Mouse (Mus musculus): ENCODE results near the gene Endog.

Gene Endog

GRCm38 (mm10) chr2:30212951-30213350 lies 41.7 kb downstream of the Endog start:
- no peaks in the 10 kb centered on the region for H3K36me3 ChIP-seq (ENCODE audit: control insufficient read depth, insufficient read depth, low read length, poor library complexity, severe bottlenecking)
- DNase-seq (ENCODE audit: low read depth, low spot score) = no peak

GRCm38 (mm10) chr2:30214745-30215144 lies 43.5 kb downstream of the Endog start:
- DNase-seq (ENCODE audit: low read depth, low spot score) = no peak
- H3K27me3 ChIP-seq (ENCODE audit: control insufficient read depth, insufficient read depth, low read length, poor library complexity, severe bottlenecking) = no peaks in the 10 kb centered on the region
- no peaks in the 10 kb centered on the region for H3K36me3 ChIP-seq (ENCODE audit: control insufficient read depth, insufficient read depth, low read length, poor library complexity, severe bottlenecking)

More at GRCm38 (mm10) chr2:30212951-30213350, 41.7 kb downstream of the Endog start:
- no peaks in the 10 kb centered on the region for H3K27me3 ChIP-seq (ENCODE audit: control insufficient read depth, insufficient read depth, low read length, poor library complexity, severe bottlenecking)

GRCm38 (mm10) chr2:30215493-30215892 lies 44.2 kb downstream of the Endog start:
- H3K27me3 ChIP-seq (ENCODE audit: control insufficient read depth, insufficient read depth, low read length, poor library complexity, severe bottlenecking) = no peaks in the 10 kb centered on the region
- DNase-seq (ENCODE audit: low read depth, low spot score) = no peak
- H3K36me3 ChIP-seq (ENCODE audit: control insufficient read depth, insufficient read depth, low read length, poor library complexity, severe bottlenecking) = no peaks in the 10 kb centered on the region

- no peaks in the 10 kb centered on the region for H3K36me3 ChIP-seq (ENCODE audit: control insufficient read depth, insufficient read depth, low read length, poor library complexity, severe bottlenecking)
These were observed 45.0 kb downstream of the Endog start for GRCm38 (mm10) chr2:30216293-30216692.

More at GRCm38 (mm10) chr2:30216293-30216692, 45.0 kb downstream of the Endog start:
- H3K27me3 ChIP-seq (ENCODE audit: control insufficient read depth, insufficient read depth, low read length, poor library complexity, severe bottlenecking) = no peaks in the 10 kb centered on the region
- DNase-seq (ENCODE audit: low read depth, low spot score) = no peak

Measured in splenic B cell, adult 2 months (primary cell).